Mouse (Mus musculus) midbrain, embryonic 15.5 days (tissue): ENCODE data around the gene Spry1. TPM values are rescaled to one million over a fixed set of nuclear protein-coding genes. Genes with fewer than 3 reads are reported as not detected.

Source experiments
- ATAC-seq: fragments of 200-750 bp; cut with Nextera tagmentation; replicated peaks from 2 replicates; pipeline ENCODE4 v1.8.0; 2017; ENCODE audit warnings: moderate TSS enrichment
- H3K27ac ChIP-seq: fragments of 300-500 bp; sonication (generic); 2 replicates; pipeline ENCODE4 v1.5.1; 2015; ENCODE audit warnings: mild to moderate bottlenecking, inconsistent platforms
- H3K27me3 ChIP-seq: fragments of 300-500 bp; sonication (generic); replicated peaks from 2 replicates; pipeline ENCODE4 v1.6.1; 2015; ENCODE audit warnings: inconsistent platforms
- H3K36me3 ChIP-seq: fragments of 300-500 bp; sonication (generic); replicated peaks from 2 replicates; pipeline ENCODE4 v1.6.1; 2015; ENCODE audit warnings: inconsistent platforms
- H3K4me1 ChIP-seq: fragments of 300-500 bp; sonication (generic); 2 replicates; pipeline ENCODE4 v1.6.1; 2015; ENCODE audit warnings: inconsistent platforms
- H3K4me2 ChIP-seq: fragments of 300-500 bp; sonication (generic); 2 replicates; pipeline ENCODE4 v1.6.1; 2015; ENCODE audit warnings: inconsistent platforms, mild to moderate bottlenecking, moderate library complexity
- H3K4me3 ChIP-seq: fragments of 300-500 bp; sonication (generic); 2 replicates; pipeline ENCODE4 v1.5.1; 2015; ENCODE audit warnings: mild to moderate bottlenecking, inconsistent platforms
- H3K9ac ChIP-seq: fragments of 300-500 bp; sonication (generic); 2 replicates; pipeline ENCODE4 v1.6.1; 2015; ENCODE audit warnings: mild to moderate bottlenecking, inconsistent platforms
- H3K9me3 ChIP-seq: fragments of 300-500 bp; sonication (generic); 2 replicates; pipeline ENCODE4 v1.6.1; 2016; ENCODE audit warnings: inconsistent platforms
- WGBS: fragments of 180-500 bp; shearing (Covaris S2); methylation state at CpG from one replicate; pipeline ENCODE4 v1.1.7; 2015; ENCODE audit warnings: mixed read lengths; 5-methylcytosine and 5-hydroxymethylcytosine counted together
- polyA plus RNA-seq: library from polyadenylated mRNA; unstranded; fragments of >200 nt; fragmentation: Nextera tagmentation; extraction: Ambion mirVana; gene quantifications from 2 replicates; pipeline ENCODE4 v1.2.1, GENCODE M21; 2015

The Spry1 gene
- polyA plus RNA-seq, 1 experiment from 2014 or later = 7.9 TPM

- Histone ChIP-seq H3K4me1 (no peaks in the 10 kb centered on the region), H3K9ac (no peak overlapping the region), H3K36me3 (no peaks in the 10 kb centered on the region), H3K4me2 (no peak overlapping the region), H3K4me3 (no peak overlapping the region), H3K27me3 (no peaks in the 10 kb centered on the region), H3K27ac (no peak overlapping the region), H3K9me3 (no peaks in the 10 kb centered on the region)
- ATAC-seq = no peak
- 88% methylated on average over 10 of the region's 10 CpGs for WGBS
These were observed 24.7 kb upstream of the Spry1 start for GRCm38 (mm10) chr3:37614878-37615650.

GRCm38 (mm10) chr3:37616586-37617547, 22.9 kb upstream of the Spry1 start:
- no peak for ATAC-seq
- H3K4me1 ChIP-seq = no peaks in the 10 kb centered on the region
- no peak overlapping the region for H3K27ac ChIP-seq
- no peaks in the 10 kb centered on the region for H3K36me3 ChIP-seq
- H3K9me3 ChIP-seq = no peaks in the 10 kb centered on the region
- H3K27me3 ChIP-seq = no peaks in the 10 kb centered on the region
- H3K4me3 ChIP-seq = no peak overlapping the region
- WGBS = 58% methylated on average over 21 of the region's 21 CpGs
- no peak overlapping the region for H3K4me2 ChIP-seq
- no peak overlapping the region for H3K9ac ChIP-seq

DNA sequence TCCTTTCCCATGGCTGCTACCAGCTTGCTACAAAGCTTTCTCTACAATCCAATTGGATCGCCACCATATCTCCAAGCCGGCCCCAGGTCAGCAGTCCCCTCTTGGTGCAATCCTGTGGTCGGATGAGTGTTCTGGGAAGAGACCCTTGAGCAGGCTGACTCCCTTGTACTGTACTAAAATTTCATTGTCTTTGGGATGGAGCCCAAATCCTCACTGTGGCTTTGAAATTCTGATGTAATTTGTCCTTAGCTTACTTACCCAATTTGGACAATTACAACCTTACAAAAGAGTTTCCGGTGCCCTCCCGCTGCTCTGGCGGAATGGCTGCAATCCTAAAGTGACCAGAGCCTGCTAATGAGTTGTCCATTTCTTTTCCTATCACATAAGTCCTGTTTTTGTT, 7.5 kb upstream of the Spry1 start:
- Histone ChIP-seq H3K9ac (no peak overlapping the region), H3K4me3 (no peak overlapping the region), H3K4me2 (no peak overlapping the region), H3K9me3 (no peaks in the 10 kb centered on the region), H3K27ac (no peak overlapping the region), H3K4me1 (no peaks in the 10 kb centered on the region), H3K27me3 (no peaks in the 10 kb centered on the region), H3K36me3 (no peaks in the 10 kb centered on the region)
- WGBS = 96% methylated on average over 6 of the region's 6 CpGs
- ATAC-seq = no peak

DNA sequence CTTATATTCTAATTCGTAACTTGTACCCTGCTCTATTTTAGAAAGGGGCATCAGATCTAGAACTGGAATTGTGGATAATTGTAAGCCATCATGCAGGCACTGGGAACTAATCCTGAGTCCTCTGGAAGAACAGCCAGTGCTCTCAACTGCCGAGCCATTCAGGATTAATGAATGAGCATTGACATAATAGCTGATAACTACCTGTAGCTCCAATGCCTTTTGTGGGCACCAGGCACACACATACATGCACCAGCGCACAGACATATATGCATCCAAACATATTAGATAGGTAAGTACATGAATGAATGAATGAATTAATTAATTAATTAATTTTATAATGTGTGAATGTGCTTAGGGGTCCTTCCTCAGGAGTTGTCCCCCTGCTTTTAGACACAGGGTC, 7.0 kb upstream of the Spry1 start:
- no peak overlapping the region for H3K4me3 ChIP-seq
- no peaks in the 10 kb centered on the region for H3K4me1 ChIP-seq
- H3K4me2 ChIP-seq = no peak overlapping the region
- WGBS = 75% methylated on average over 3 of the region's 3 CpGs
- no peaks in the 10 kb centered on the region for H3K27me3 ChIP-seq
- no peak for ATAC-seq
- no peak overlapping the region for H3K27ac ChIP-seq
- H3K9me3 ChIP-seq = no peaks in the 10 kb centered on the region
- H3K9ac ChIP-seq = no peak overlapping the region
- no peaks in the 10 kb centered on the region for H3K36me3 ChIP-seq

DNA sequence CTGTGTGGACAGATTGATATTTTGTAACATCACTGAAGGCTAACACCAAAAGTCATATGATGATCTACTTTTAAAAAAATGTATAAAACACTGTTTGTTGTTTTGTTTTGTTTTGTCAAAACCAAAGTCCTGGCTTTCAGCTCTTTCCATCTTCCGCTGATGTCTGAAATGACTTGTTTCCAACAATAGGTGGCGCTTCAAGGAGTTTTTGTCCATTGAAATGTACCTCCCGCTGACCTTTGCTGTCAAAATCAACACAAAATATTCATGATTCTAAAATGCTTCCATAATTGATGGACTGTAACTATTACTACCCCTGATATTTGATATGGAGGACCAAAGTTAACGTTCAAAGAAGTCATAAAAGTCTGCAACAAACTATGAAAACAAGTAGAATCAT, 5.1 kb upstream of the Spry1 start:
- Histone ChIP-seq H3K9me3 (no peaks in the 10 kb centered on the region), H3K27me3 (no peaks in the 10 kb centered on the region), H3K27ac (no peak overlapping the region), H3K4me2 (no peak overlapping the region), H3K4me3 (no peak overlapping the region), H3K36me3 (no peaks in the 10 kb centered on the region), H3K4me1 (no peaks in the 10 kb centered on the region), H3K9ac (no peak overlapping the region)
- ATAC-seq = no peak
- WGBS = 39% methylated on average over 4 of the region's 4 CpGs

DNA sequence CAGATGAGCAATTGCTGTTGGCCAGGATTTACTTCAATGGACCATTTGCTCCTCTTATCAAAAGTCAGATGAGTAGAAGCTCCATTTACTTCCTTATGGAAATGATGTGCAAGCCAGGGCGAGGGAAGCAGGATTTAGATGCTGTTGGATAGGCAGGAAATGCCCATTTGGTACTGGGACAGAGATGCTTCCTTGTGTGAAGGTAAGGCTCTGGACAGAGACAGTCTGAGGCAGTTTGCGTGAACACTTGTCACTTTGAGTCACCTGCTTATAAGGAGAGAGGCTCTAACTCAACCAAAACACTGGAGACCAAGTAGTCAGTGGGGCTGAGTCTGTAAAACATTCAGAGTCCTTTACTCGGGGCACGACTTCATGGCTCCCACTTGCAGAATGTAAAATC, 2.8 kb upstream of the Spry1 start:
- no peak for ATAC-seq
- no peaks in the 10 kb centered on the region for H3K9me3 ChIP-seq
- no peak overlapping the region for H3K4me2 ChIP-seq
- H3K4me1 ChIP-seq = peaks cover 9% of the 10 kb centered on the region
- no peaks in the 10 kb centered on the region for H3K36me3 ChIP-seq
- H3K27ac ChIP-seq = no peak overlapping the region
- H3K9ac ChIP-seq = no peak overlapping the region
- no peaks in the 10 kb centered on the region for H3K27me3 ChIP-seq
- 84% methylated on average over 4 of the region's 4 CpGs for WGBS
- no peak overlapping the region for H3K4me3 ChIP-seq

- Histone ChIP-seq H3K4me3 (peak overlapping the region; percentile 75), H3K9me3 (no peaks in the 10 kb centered on the region), H3K27ac (peak overlapping the region; percentile 91), H3K4me1 (peaks cover 23% of the 10 kb centered on the region), H3K27me3 (0 out of 2 replicates have a peak, but pooled peaks cover 7% of the 10 kb centered on the region), H3K9ac (peak overlapping the region; percentile 62), H3K4me2 (peak overlapping the region; percentile 93), H3K36me3 (no peaks in the 10 kb centered on the region)
- under 1% methylated on average over 72 of the region's 86 CpGs for WGBS
- peak; percentile 83 for ATAC-seq
These were observed 495 bp downstream of the Spry1 start for GRCm38 (mm10) chr3:37640162-37640721.

GRCm38 (mm10) chr3:37640810-37641209, 1.1 kb downstream of the Spry1 start:
- H3K36me3 ChIP-seq = no peaks in the 10 kb centered on the region
- peaks cover 23% of the 10 kb centered on the region for H3K4me1 ChIP-seq
- peak overlapping the region; percentile 93 for H3K4me2 ChIP-seq
- H3K9me3 ChIP-seq = no peaks in the 10 kb centered on the region
- WGBS = under 1% methylated on average over 33 of the region's 47 CpGs
- ATAC-seq = peak; percentile 80
- peak overlapping the region; percentile 62 for H3K9ac ChIP-seq
- peak overlapping the region; percentile 75 for H3K4me3 ChIP-seq
- H3K27me3 ChIP-seq = 0 out of 2 replicates have a peak, but pooled peaks cover 7% of the 10 kb centered on the region
- H3K27ac ChIP-seq = peak overlapping the region; percentile 91

DNA sequence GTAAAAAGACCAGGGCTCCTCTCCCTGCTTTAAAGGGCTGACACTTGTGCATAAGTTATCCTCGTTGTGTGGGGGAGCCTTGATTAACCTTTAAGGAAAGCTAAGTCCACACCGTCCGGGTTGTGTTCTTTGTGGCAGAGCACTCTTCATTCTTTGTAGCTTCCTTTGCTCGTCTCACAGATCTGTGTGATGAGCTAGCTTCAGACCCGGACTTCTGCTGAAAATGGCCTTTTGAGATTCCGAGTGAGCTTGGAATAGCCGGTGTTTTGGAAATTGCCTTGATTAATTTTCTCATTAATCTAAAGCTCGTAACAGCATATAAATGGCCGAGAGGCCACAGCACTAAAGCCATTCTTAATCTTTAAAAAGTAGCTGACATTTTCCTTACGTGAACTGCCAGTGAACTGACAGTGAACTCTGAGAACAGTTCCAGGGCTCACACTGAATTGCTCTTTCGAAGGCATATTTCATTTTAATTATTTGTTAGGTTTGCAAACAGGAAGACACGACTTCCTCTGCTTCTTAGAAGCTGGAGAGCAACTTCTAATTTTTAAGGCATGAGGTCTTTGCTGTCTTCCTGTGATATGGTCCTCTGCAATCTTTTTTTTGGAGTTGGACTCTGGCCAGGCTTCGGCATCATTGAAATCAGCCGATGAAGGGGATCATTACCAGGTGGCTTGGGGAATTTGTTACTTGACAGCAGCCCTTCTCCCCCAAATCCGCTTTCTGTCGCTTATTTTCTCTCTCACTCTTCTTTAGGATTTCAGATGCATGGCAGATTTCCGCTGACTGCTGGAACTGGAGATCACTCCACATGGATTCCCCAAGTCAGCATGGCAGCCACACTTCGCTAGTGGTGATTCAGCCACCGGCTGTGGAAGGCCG, 2.3 kb downstream of the Spry1 start:
- no peak for ATAC-seq
- 33% methylated on average over 20 of the region's 20 CpGs for WGBS

DNA sequence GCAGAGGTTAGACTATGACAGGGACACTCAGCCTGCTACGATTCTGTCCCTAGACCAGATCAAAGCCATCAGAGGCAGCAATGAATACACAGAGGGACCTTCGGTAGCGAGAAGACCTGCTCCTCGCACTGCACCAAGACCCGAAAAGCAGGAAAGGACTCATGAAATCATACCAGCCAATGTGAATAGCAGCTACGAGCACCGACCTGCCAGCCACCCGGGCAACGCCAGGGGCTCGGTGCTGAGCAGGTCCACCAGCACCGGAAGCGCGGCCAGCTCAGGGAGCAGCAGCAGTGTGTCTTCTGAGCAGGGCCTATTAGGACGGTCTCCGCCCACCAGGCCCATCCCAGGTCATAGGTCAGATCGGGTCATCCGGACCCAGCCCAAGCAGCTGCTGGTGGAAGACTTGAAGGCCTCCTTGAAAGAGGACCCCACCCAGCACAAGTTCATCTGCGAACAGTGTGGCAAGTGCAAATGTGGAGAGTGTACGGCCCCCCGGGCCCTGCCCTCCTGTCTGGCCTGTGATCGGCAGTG, 3.0 kb downstream of the Spry1 start:
- peak overlapping the region; percentile 75 for H3K4me3 ChIP-seq
- no peaks in the 10 kb centered on the region for H3K36me3 ChIP-seq
- peak overlapping the region; percentile 93 for H3K4me2 ChIP-seq
- 67% methylated on average over 21 of the region's 21 CpGs for WGBS
- no peaks in the 10 kb centered on the region for H3K9me3 ChIP-seq
- H3K9ac ChIP-seq = 0 out of 2 replicates have a peak overlapping the region, but pooled peaks have one; percentile 15
- H3K4me1 ChIP-seq = peaks cover 23% of the 10 kb centered on the region
- H3K27ac ChIP-seq = no peak overlapping the region
- H3K27me3 ChIP-seq = 0 out of 2 replicates have a peak, but pooled peaks cover 7% of the 10 kb centered on the region
- ATAC-seq = no peak

More for the DNA sequence above, 2.3 kb downstream of the Spry1 start:
- 0 out of 2 replicates have a peak, but pooled peaks cover 7% of the 10 kb centered on the region for H3K27me3 ChIP-seq
- 0 out of 2 replicates have a peak overlapping the region, but pooled peaks have one; percentile 15 for H3K9ac ChIP-seq
- no peaks in the 10 kb centered on the region for H3K9me3 ChIP-seq
- peaks cover 23% of the 10 kb centered on the region for H3K4me1 ChIP-seq
- no peaks in the 10 kb centered on the region for H3K36me3 ChIP-seq
- H3K27ac ChIP-seq = no peak overlapping the region
- peak overlapping the region; percentile 75 for H3K4me3 ChIP-seq
- H3K4me2 ChIP-seq = peak overlapping the region; percentile 93

GRCm38 (mm10) chr3:37643411-37643810, 3.7 kb downstream of the Spry1 start:
- ATAC-seq = no peak
- 78% methylated on average over 13 of the region's 13 CpGs for WGBS
- Histone ChIP-seq H3K9ac (no peak overlapping the region), H3K36me3 (no peaks in the 10 kb centered on the region), H3K4me1 (peaks cover 23% of the 10 kb centered on the region), H3K9me3 (no peaks in the 10 kb centered on the region), H3K4me3 (peak overlapping the region; percentile 75; the same call in 1 of the 2 replicates), H3K27me3 (0 out of 2 replicates have a peak, but pooled peaks cover 7% of the 10 kb centered on the region), H3K27ac (no peak overlapping the region), H3K4me2 (peak overlapping the region; percentile 93)
